Mouse (Mus musculus): ENCODE data around the gene Tbc1d19.

The Tbc1d19 gene

DNA sequence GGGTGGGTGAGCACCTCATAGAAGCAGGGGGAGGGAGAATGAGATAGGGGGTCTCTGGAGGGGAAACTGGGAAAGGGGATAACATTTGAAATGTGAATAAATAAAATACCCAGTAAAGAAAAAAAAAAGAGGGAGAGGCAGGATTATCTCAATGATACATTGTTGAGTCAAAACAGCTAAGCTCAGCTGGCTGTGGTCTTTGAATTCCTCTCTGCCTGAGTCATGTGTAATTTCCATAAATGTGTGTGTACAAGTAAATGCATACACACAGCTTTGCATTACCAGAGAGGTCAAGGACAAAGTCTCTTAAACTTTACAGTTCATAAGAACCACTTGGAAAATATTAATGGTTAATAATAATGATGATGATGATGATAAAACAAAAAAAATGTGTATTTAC lies 143.8 kb downstream of the Tbc1d19 start:
- DNase-seq (ENCODE audit: low read depth): no peak
